ENCODE assay signal across 11 mouse cellular contexts in the genomic region with DNA sequence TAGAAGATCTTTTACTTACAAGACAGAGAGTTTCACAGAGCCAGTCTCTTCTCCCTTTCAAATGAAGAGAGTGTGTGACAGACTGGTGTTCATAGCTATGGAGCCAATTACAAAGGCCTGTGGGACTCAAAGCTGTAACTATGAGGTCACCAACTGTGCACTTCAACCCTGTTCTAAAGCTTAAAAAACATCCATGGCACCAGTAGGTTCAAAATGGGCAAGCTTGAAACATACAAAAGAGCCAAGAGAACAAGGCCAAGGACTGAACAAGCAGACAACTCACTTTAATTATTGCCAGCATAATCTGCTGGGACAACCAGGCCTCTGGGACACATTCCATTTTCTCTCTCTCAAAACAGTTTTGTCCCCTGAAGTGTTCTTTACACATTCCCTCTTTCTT. TPM values are rescaled to one million over a fixed set of nuclear protein-coding genes. Genes with fewer than 3 reads are reported as not detected.
DNase-seq lines count a peak whose midpoint lies in the region; ATAC-seq and TF ChIP-seq lines count a peak whose summit lies in the region.
"Had no signal": no experiment of that assay in that cellular context is flagged by ENCODE, and none has a peak within 500 bp of the region (broad histone marks: within the 10 kb centered on the region; RNA-seq: fewer than 3 reads in every experiment).

No protein-coding gene starts in this region.

- H3K9me3 ChIP-seq in heart, embryonic 16.5 days (replicated peaks; ENCODE audit: control insufficient read depth, low read length), result no peaks in the 10 kb centered on the region
- no peaks in the 10 kb centered on the region for H3K9me3 ChIP-seq in forebrain, postnatal 0 days (ENCODE audit: low read length)
- H3K9me3 ChIP-seq in midbrain, embryonic 12.5 days, result no peaks in the 10 kb centered on the region

- no peaks in the 10 kb centered on the region for H3K27me3 ChIP-seq in heart, embryonic 16.5 days (ENCODE audit: control insufficient read depth, insufficient read depth, low read length)
- H3K27me3 ChIP-seq in forebrain, postnatal 0 days (ENCODE audit: insufficient read depth, low read length), result no peaks in the 10 kb centered on the region
- H3K27me3 ChIP-seq in midbrain, embryonic 12.5 days, result no peaks in the 10 kb centered on the region

- no peak for TF ChIP-seq CTCF in forebrain, postnatal 0 days (IDR thresholded peaks at IDR 0.05; ENCODE audit: low read depth)

- H3K36me3 ChIP-seq in heart, embryonic 16.5 days (ENCODE audit: control insufficient read depth, insufficient read depth), result peaks cover 3% of the 10 kb centered on the region; the same call in 1 of the 2 replicates
- H3K36me3 ChIP-seq in forebrain, postnatal 0 days (ENCODE audit: insufficient read depth), result no peaks in the 10 kb centered on the region
- peaks cover 4% of the 10 kb centered on the region; the same call in 1 of the 2 replicates for H3K36me3 ChIP-seq in midbrain, embryonic 12.5 days

- peak overlapping the region; percentile 91 for H3K9ac ChIP-seq in heart, embryonic 16.5 days (ENCODE audit: low read length)
- H3K9ac ChIP-seq in forebrain, postnatal 0 days, result no peak overlapping the region
- H3K9ac ChIP-seq in midbrain, embryonic 12.5 days (replicated peaks), result no peak overlapping the region

- peaks cover 51% of the 10 kb centered on the region for H3K4me1 ChIP-seq in heart, embryonic 16.5 days (ENCODE audit: control insufficient read depth, insufficient read depth, low read length)
- H3K4me1 ChIP-seq in brown adipose tissue, adult 24 weeks (ENCODE audit: control insufficient read depth, insufficient read depth, insufficient read length, low read length), result peaks cover 18% of the 10 kb centered on the region
- H3K4me1 ChIP-seq in forebrain, postnatal 0 days (ENCODE audit: insufficient read depth), result peaks cover 18% of the 10 kb centered on the region
- peaks cover 31% of the 10 kb centered on the region for H3K4me1 ChIP-seq in midbrain, embryonic 12.5 days

- ATAC-seq in heart, embryonic 16.5 days (replicated peaks; ENCODE audit: extremely low read depth, insufficient read depth, low FRiP score), result no peak
- ATAC-seq in forebrain, postnatal 0 days, result no peak
- ATAC-seq in midbrain, embryonic 12.5 days (ENCODE audit: low FRiP score, low read depth), result no peak

- peak overlapping the region; percentile 41 for H3K4me3 ChIP-seq in heart, embryonic 16.5 days (ENCODE audit: low read length)
- peak overlapping the region; percentile 22 for H3K4me3 ChIP-seq in brown adipose tissue, adult 24 weeks (ENCODE audit: insufficient read depth, low read depth, low read length)
- no peak overlapping the region for H3K4me3 ChIP-seq in forebrain, postnatal 0 days (ENCODE audit: low read depth, low read length)
- H3K4me3 ChIP-seq in midbrain, embryonic 12.5 days, result no peak overlapping the region

- H3K4me2 ChIP-seq in heart, embryonic 16.5 days (ENCODE audit: low read depth, low read length), result peak overlapping the region; percentile 87
- peak overlapping the region; percentile 77; the same call in 1 of the 2 replicates for H3K4me2 ChIP-seq in forebrain, postnatal 0 days (ENCODE audit: low read depth)
- H3K4me2 ChIP-seq in midbrain, embryonic 12.5 days (replicated peaks), result peak overlapping the region; percentile 90

- no peak for DNase-seq in heart, postnatal 4 days
- no peak for DNase-seq in forebrain, postnatal 0 days
- no peak for DNase-seq in right cerebral cortex, postnatal 25 days
- no peak for DNase-seq in urinary bladder, postnatal 4 days (ENCODE audit: low spot score in 2 of 2)
- DNase-seq in urinary bladder, postnatal 25 days (ENCODE audit: low spot score), result no peak
- DNase-seq: adrenal gland, adult 8-10 months had no signal

- H3K27ac ChIP-seq in heart, embryonic 16.5 days (ENCODE audit: low read length), result peak overlapping the region; percentile 44; the same call in 1 of the 2 replicates
- H3K27ac ChIP-seq in brown adipose tissue, adult 24 weeks (replicated peaks; ENCODE audit: low read depth, low read length), result peak overlapping the region; percentile 90
- no peak overlapping the region for H3K27ac ChIP-seq in forebrain, postnatal 0 days (ENCODE audit: low read depth, low read length)
- no peak overlapping the region for H3K27ac ChIP-seq in midbrain, embryonic 12.5 days (replicated peaks)
- H3K27ac ChIP-seq: macrophage had no signal

RNA-seq across cellular contexts. Expression of gene Cdip1, which starts 1.9 kb away (rescaled TPM):
- polyA plus RNA-seq in heart, embryonic 16.5 days (2015; fragmentation: Nextera tagmentation; extraction: Ambion mirVana), result 119 and 136 TPM in 2 replicates
- total RNA-seq in heart, postnatal 4 days (2021), result 100 to 1,000 TPM in 1 of 2 experiments, 10 to 100 TPM in 1; 96.3 to 105 TPM
- polyA plus RNA-seq in brown adipose tissue, adult 24 weeks (2012; ENCODE audit: insufficient read depth, insufficient read length, missing spikeins), result 98.7 and 99.2 TPM in 2 replicates
- total RNA-seq in forebrain, postnatal 0 days (2014; rRNA removed), result 89.5 and 99.0 TPM in 2 replicates
- polyA plus RNA-seq in forebrain, postnatal 0 days (2015; fragmentation: Nextera tagmentation; extraction: Ambion mirVana), result 107 and 115 TPM in 2 replicates
- 95.4 and 100 TPM in 2 replicates for polyA plus RNA-seq in midbrain, embryonic 12.5 days (2016; fragmentation: Nextera tagmentation; extraction: Ambion mirVana)

RNA-seq across cellular contexts. Expression of gene 4930562C15Rik, which starts 47.0 kb away (rescaled TPM):
- polyA plus RNA-seq in heart, embryonic 16.5 days (2015; fragmentation: Nextera tagmentation; extraction: Ambion mirVana), result 0.26 and 0.49 TPM in 2 replicates
- total RNA-seq in heart, postnatal 4 days (2021), result not detected
- not detected in 2 replicates for polyA plus RNA-seq in brown adipose tissue, adult 24 weeks (2012; ENCODE audit: insufficient read depth, insufficient read length, missing spikeins)
- not detected in 2 replicates for total RNA-seq in forebrain, postnatal 0 days (2014; rRNA removed)
- 0.17 TPM in 1 of 2 replicates, not detected in the other for polyA plus RNA-seq in forebrain, postnatal 0 days (2015; fragmentation: Nextera tagmentation; extraction: Ambion mirVana)
- 0.69 and 0.75 TPM in 2 replicates for polyA plus RNA-seq in midbrain, embryonic 12.5 days (2016; fragmentation: Nextera tagmentation; extraction: Ambion mirVana)
- polyA plus RNA-seq: cortical plate, adult 2 months had no signal

Comparison
In these comparisons a context has a peak if more than half of its experiments do, and no peak if none do; other contexts are left out.
1. H3K27ac ChIP-seq: peak in heart, embryonic 16.5 days (single experiment) and brown adipose tissue, adult 24 weeks (single experiment); none in forebrain, postnatal 0 days (single experiment) and midbrain, embryonic 12.5 days (single experiment).
2. H3K4me3 ChIP-seq: peak in heart, embryonic 16.5 days (single experiment) and brown adipose tissue, adult 24 weeks (single experiment); none in forebrain, postnatal 0 days (single experiment) and midbrain, embryonic 12.5 days (single experiment).
3. Peak in every context shown above with its lines, with median percentiles within 50 percentile points of each other: H3K4me2 ChIP-seq.